Mouse (Mus musculus): ENCODE results near the gene Tbl1xr1. TPM values are rescaled to one million over a fixed set of nuclear protein-coding genes. Genes with fewer than 3 reads are reported as not detected.

Gene Tbl1xr1
- polyA plus RNA-seq, 1 experiment, result 14.7 TPM

DNA sequence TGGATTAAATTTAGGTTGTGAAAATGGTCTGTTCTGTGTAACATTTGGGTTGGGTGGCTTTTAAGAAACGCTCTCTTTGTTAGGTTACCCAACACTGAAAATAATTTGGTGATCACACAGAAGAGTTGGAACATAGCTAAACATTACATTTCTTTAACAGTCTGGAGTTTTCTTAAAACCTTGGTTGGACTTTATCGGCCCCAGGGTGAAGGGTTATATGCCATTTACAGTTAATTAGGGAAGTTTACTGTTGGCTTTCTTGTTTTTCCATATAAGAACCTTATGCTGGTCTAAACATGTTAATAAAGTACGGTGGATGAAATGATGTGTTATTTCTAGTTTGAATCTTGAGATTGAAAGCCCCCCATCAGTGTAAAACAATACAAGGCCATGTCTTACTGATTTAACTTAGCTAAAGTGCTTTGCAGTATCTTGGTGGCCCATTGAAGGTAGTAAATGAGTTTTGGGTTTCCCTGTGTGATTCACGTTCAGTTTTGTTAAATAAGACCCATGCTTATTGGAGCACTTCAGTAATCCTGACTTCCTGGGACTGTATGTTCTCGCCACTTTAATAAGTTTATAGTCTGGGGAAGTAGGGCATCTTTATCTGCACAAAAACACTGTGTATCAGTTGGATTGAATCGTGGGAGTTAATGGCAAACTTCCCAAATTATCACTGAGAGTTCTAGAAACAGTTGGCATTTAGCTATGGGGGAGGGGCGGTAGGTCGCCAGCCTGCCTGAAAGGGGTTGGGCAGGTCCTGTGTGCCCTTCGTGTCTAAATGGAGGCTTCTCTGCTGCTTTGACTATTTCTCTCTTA lies 1.4 kb downstream of the Tbl1xr1 start:
- Histone ChIP-seq H3K27me3 (ENCODE audit: control insufficient read depth, insufficient read depth, insufficient read length) (no peaks in the 10 kb centered on the region), H3K36me3 (ENCODE audit: control insufficient read depth, insufficient read depth) (peaks cover 11% of the 10 kb centered on the region), H3K4me3 (peak overlapping the region; percentile 37), H3K4me2 (ENCODE audit: low read depth) (peak overlapping the region; percentile 79), H3K79me2 (ENCODE audit: control insufficient read depth, insufficient read depth) (peaks cover 58% of the 10 kb centered on the region), H3ac (ENCODE audit: control insufficient read depth, insufficient read length) (peak overlapping the region; percentile 87)
- TF ChIP-seq MYOD1 (IDR thresholded peaks at IDR 0.05; ENCODE audit: control insufficient read depth in 1 of 3, insufficient read length in 2 of 3, low read depth in 2 of 3) (peak in 1 of 3 experiments; percentile 35), TCF3 (IDR thresholded peaks at IDR 0.05; ENCODE audit: insufficient read length, low read depth) (no peak), POLR2AphosphoS2 (IDR thresholded peaks at IDR 0.05; ENCODE audit: insufficient read length, low read depth) (no peak), TCF12 (IDR thresholded peaks at IDR 0.05; ENCODE audit: insufficient read depth, poor library complexity, severe bottlenecking) (no peak), MYOG (IDR thresholded peaks at IDR 0.05; ENCODE audit: control insufficient read depth in 1 of 3, insufficient read depth in 1 of 3, insufficient read length in 2 of 3, low read depth in 2 of 3) (peak in 1 of 3 experiments; percentile 35), USF1 (IDR thresholded peaks at IDR 0.05; ENCODE audit: low read depth) (no peak)

DNA sequence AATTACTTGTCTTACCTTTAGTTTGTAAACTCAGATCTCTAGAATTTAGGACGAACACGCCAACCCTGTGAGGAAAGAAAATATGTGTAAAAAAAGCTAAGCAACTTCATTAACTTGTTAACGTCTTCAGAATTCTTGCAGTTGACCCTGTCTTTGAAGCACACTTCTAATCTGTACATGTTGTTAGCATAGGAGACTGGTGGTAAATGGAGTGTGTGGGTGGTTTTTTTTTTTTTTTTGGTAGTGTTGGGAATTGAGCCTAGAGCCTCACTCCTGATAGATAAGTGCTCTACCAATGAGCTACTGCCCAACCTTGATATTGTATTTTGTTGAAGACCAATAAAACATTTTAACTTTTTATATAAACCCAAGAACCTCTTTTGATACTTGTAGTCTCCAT lies 2.1 kb downstream of the Tbl1xr1 start:
- Histone ChIP-seq H3K36me3 (ENCODE audit: control insufficient read depth, insufficient read depth) (peaks cover 11% of the 10 kb centered on the region), H3K4me3 (peak overlapping the region; percentile 37), H3ac (ENCODE audit: control insufficient read depth, insufficient read length) (no peak overlapping the region), H3K27me3 (ENCODE audit: control insufficient read depth, insufficient read depth, insufficient read length) (no peaks in the 10 kb centered on the region), H3K79me2 (ENCODE audit: control insufficient read depth, insufficient read depth) (peaks cover 64% of the 10 kb centered on the region), H3K4me2 (ENCODE audit: low read depth) (peak overlapping the region; percentile 79)
- no peak for TF ChIP-seq E2F4 (IDR thresholded peaks at IDR 0.05; ENCODE audit: insufficient read depth)
- TF ChIP-seq TCF12 (IDR thresholded peaks at IDR 0.05; ENCODE audit: insufficient read depth, poor library complexity, severe bottlenecking), result no peak
- TF ChIP-seq POLR2A (IDR thresholded peaks at IDR 0.05; ENCODE audit: insufficient read length, low read depth), result no peak
- TF ChIP-seq SRF (IDR thresholded peaks at IDR 0.05; ENCODE audit: control insufficient read depth, insufficient read length, low read depth), result no peak
- TF ChIP-seq CEBPB (IDR thresholded peaks at IDR 0.05; ENCODE audit: insufficient read depth, poor library complexity, severe bottlenecking), result no peak

DNA sequence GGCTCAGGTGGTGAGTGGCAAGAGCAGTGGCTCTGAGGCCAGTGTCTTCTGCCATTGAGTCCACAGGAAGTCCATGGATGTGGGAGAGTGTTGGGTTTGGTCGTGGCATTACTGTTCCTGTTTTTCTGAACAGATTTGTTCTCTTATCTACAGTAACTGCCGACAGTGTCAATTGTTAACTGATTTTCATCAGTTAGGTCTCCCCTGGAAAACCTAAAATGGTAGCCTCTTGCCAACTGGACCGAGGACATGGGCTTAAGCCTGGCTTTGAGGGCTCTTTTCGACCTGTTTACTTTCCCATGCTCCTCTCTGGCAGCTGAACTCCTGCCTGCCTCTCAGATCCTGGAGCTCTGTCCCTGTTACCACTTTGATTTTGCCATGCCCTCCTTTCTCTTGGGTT lies 5.4 kb downstream of the Tbl1xr1 start:
- Histone ChIP-seq H3K27me3 (ENCODE audit: control insufficient read depth, insufficient read depth, insufficient read length) (no peaks in the 10 kb centered on the region), H3K79me2 (ENCODE audit: control insufficient read depth, insufficient read depth) (peaks cover 98% of the 10 kb centered on the region), H3ac (ENCODE audit: control insufficient read depth, insufficient read length) (no peak overlapping the region), H3K4me3 (no peak overlapping the region), H3K36me3 (ENCODE audit: control insufficient read depth, insufficient read depth) (peaks cover 11% of the 10 kb centered on the region), H3K4me2 (ENCODE audit: low read depth) (no peak overlapping the region)
- TF ChIP-seq POLR2A (IDR thresholded peaks at IDR 0.05; ENCODE audit: insufficient read length, low read depth) (no peak), REST (IDR thresholded peaks at IDR 0.05; ENCODE audit: insufficient read depth, insufficient read length) (no peak), MYOD1 (IDR thresholded peaks at IDR 0.05; ENCODE audit: control insufficient read depth in 1 of 3, insufficient read length in 2 of 3, low read depth in 2 of 3) (no peak), E2F4 (IDR thresholded peaks at IDR 0.05; ENCODE audit: insufficient read depth) (no peak), USF1 (IDR thresholded peaks at IDR 0.05; ENCODE audit: low read depth) (no peak), TCF3 (IDR thresholded peaks at IDR 0.05; ENCODE audit: insufficient read length, low read depth) (no peak), CEBPB (IDR thresholded peaks at IDR 0.05; ENCODE audit: insufficient read depth, poor library complexity, severe bottlenecking) (no peak), SRF (IDR thresholded peaks at IDR 0.05; ENCODE audit: control insufficient read depth, insufficient read length, low read depth) (no peak), MAX (IDR thresholded peaks at IDR 0.05; ENCODE audit: low read depth) (no peak), POLR2AphosphoS2 (IDR thresholded peaks at IDR 0.05; ENCODE audit: insufficient read length, low read depth) (no peak), MYOG (IDR thresholded peaks at IDR 0.05; ENCODE audit: control insufficient read depth in 1 of 3, insufficient read depth in 1 of 3, insufficient read length in 2 of 3, low read depth in 2 of 3) (no peak), TCF12 (IDR thresholded peaks at IDR 0.05; ENCODE audit: insufficient read depth, poor library complexity, severe bottlenecking) (no peak)

DNA sequence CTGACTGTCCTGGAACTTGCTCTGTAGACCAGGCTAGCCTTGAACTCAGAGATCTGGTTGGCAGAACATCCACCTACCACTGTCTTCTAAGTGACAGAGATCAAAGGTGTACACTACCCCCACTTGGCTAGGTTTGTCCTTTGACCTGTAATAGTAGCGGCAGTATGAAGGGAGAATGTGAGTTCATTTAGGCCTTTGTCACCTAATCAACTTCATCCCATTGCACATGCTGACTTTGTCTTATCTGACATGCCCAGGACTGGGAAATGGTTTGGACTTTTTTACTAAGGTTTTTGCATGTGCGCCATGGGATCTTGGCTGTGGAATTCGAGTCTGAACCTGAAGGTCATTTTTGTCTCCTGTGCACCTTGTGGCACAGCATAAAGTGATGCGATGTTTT lies 6.4 kb downstream of the Tbl1xr1 start:
- no peak overlapping the region for H3K4me3 ChIP-seq
- no peak overlapping the region for H3ac ChIP-seq (ENCODE audit: control insufficient read depth, insufficient read length)
- TF ChIP-seq E2F4 (IDR thresholded peaks at IDR 0.05; ENCODE audit: insufficient read depth) (no peak), TCF3 (IDR thresholded peaks at IDR 0.05; ENCODE audit: insufficient read length, low read depth) (no peak), POLR2AphosphoS2 (IDR thresholded peaks at IDR 0.05; ENCODE audit: insufficient read length, low read depth) (no peak), MAX (IDR thresholded peaks at IDR 0.05; ENCODE audit: low read depth) (no peak), REST (IDR thresholded peaks at IDR 0.05; ENCODE audit: insufficient read depth, insufficient read length) (no peak), MYOD1 (IDR thresholded peaks at IDR 0.05; ENCODE audit: control insufficient read depth in 1 of 3, insufficient read length in 2 of 3, low read depth in 2 of 3) (no peak), MYOG (IDR thresholded peaks at IDR 0.05; ENCODE audit: control insufficient read depth in 1 of 3, insufficient read depth in 1 of 3, insufficient read length in 2 of 3, low read depth in 2 of 3) (no peak), USF1 (IDR thresholded peaks at IDR 0.05; ENCODE audit: low read depth) (no peak), TCF12 (IDR thresholded peaks at IDR 0.05; ENCODE audit: insufficient read depth, poor library complexity, severe bottlenecking) (no peak), POLR2A (IDR thresholded peaks at IDR 0.05; ENCODE audit: insufficient read length, low read depth) (no peak), CEBPB (IDR thresholded peaks at IDR 0.05; ENCODE audit: insufficient read depth, poor library complexity, severe bottlenecking) (no peak), SRF (IDR thresholded peaks at IDR 0.05; ENCODE audit: control insufficient read depth, insufficient read length, low read depth) (no peak)
- no peaks in the 10 kb centered on the region for H3K27me3 ChIP-seq (ENCODE audit: control insufficient read depth, insufficient read depth, insufficient read length)
- peaks cover 100% of the 10 kb centered on the region for H3K79me2 ChIP-seq (ENCODE audit: control insufficient read depth, insufficient read depth)
- H3K36me3 ChIP-seq (ENCODE audit: control insufficient read depth, insufficient read depth), result peaks cover 11% of the 10 kb centered on the region
- H3K4me2 ChIP-seq (ENCODE audit: low read depth), result no peak overlapping the region

Measured in myocyte (in vitro differentiated cells).